Mouse (Mus musculus) neural tube, embryonic 15.5 days (tissue): ENCODE results near the gene Cend1. TPM values are rescaled to one million over a fixed set of nuclear protein-coding genes. Genes with fewer than 3 reads are reported as not detected.
A peak's percentile ranks its signal among the peaks of the same experiment; 100 is the strongest.

Experiments used
- ATAC-seq: fragments of 200-750 bp; cut with Nextera tagmentation; 2 replicates; pipeline ENCODE4 v1.8.0; 2017; ENCODE audit warnings: mild to moderate bottlenecking, moderate TSS enrichment, moderate library complexity; ENCODE audit not compliant: low FRiP score
- H3K27ac ChIP-seq: fragments of 300-500 bp; sonication (generic); replicated peaks from 2 replicates; pipeline ENCODE4 v1.5.1; 2015; ENCODE audit warnings: mild to moderate bottlenecking, inconsistent platforms
- H3K27me3 ChIP-seq: fragments of 300-500 bp; sonication (generic); replicated peaks from 2 replicates; pipeline ENCODE4 v1.6.1; 2015; ENCODE audit warnings: inconsistent platforms
- H3K36me3 ChIP-seq: fragments of 300-500 bp; sonication (generic); 2 replicates; pipeline ENCODE4 v1.6.1; 2015; ENCODE audit warnings: inconsistent platforms
- H3K4me1 ChIP-seq: fragments of 300-500 bp; sonication (generic); 2 replicates; pipeline ENCODE4 v1.6.1; 2015; ENCODE audit warnings: inconsistent platforms
- H3K4me2 ChIP-seq: fragments of 300-500 bp; sonication (generic); 2 replicates; pipeline ENCODE4 v1.6.1; 2015; ENCODE audit warnings: inconsistent platforms, mild to moderate bottlenecking, moderate library complexity
- H3K4me3 ChIP-seq: fragments of 300-500 bp; sonication (generic); replicated peaks from 2 replicates; pipeline ENCODE4 v1.5.1; 2015; ENCODE audit warnings: mild to moderate bottlenecking, inconsistent platforms
- H3K9ac ChIP-seq: fragments of 300-500 bp; sonication (generic); replicated peaks from 2 replicates; pipeline ENCODE4 v1.6.1; 2015; ENCODE audit warnings: mild to moderate bottlenecking, inconsistent platforms
- H3K9me3 ChIP-seq: fragments of 300-500 bp; sonication (generic); replicated peaks from 2 replicates; pipeline ENCODE4 v1.6.1; 2016; ENCODE audit warnings: inconsistent platforms
- WGBS: fragments of 180-500 bp; shearing (Covaris S2); methylation state at CpG from one replicate; pipeline ENCODE4 v1.1.7; 2015; ENCODE audit warnings: mixed read lengths; 5-methylcytosine and 5-hydroxymethylcytosine counted together
- polyA plus RNA-seq: library from polyadenylated mRNA; unstranded; fragments of >200 nt; fragmentation: Nextera tagmentation; extraction: Ambion mirVana; gene quantifications from 2 replicates; pipeline ENCODE4 v1.2.1, GENCODE M21; 2015

Gene Cend1
- polyA plus RNA-seq, 1 experiment from 2014 or later, result 208 TPM

DNA sequence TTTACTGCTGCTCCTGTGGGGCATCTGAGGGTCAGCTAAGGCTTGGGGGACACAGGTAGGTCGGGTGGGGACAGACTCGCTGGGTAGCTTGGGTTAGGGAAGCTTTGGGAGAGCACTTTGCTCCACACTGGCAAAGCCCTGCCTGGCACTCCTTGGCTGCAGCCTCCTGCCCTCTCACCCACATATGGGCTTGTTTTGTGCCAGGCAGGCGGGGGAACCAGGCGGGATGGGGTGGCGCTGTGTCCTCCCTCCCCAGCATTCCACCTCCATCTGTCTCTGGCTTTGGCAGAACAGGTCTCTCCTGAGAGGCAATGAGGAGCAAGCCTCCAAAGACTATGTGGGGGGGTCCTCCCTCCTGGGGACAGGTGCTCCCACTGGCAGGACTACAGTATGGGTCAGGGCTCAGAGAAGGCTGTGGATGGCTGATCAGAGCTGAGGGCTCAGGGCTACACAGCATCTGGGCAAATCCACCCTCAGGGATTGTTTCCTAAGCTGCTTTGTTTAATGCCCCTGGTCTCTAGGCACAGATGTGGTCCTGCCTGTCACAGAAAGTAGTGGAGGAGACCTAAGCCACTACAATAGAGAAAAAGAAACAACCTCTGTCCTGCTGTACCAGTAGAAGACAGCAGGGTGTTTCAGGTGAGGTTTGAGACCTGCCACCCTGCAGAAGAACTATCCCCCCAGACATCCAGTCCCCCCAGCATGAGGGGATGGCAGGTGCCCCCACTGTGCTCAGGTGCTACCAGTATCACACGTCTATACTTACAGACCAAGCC is 3.6 kb upstream of the Cend1 start:
- H3K4me3 ChIP-seq, result peak overlapping the region; percentile 58; the same call in 1 of the 2 replicates
- H3K27me3 ChIP-seq, result no peaks in the 10 kb centered on the region
- no peaks in the 10 kb centered on the region for H3K9me3 ChIP-seq
- whole genome bisulfite sequencing, result 85% methylated on average over 6 of the region's 6 CpGs
- H3K36me3 ChIP-seq, result peaks cover 37% of the 10 kb centered on the region
- H3K27ac ChIP-seq, result no peak overlapping the region
- peak overlapping the region; percentile 66; the same call in 1 of the 2 replicates for H3K9ac ChIP-seq
- H3K4me2 ChIP-seq, result peak overlapping the region; percentile 91
- peaks cover 75% of the 10 kb centered on the region for H3K4me1 ChIP-seq
- no peak for ATAC-seq

DNA sequence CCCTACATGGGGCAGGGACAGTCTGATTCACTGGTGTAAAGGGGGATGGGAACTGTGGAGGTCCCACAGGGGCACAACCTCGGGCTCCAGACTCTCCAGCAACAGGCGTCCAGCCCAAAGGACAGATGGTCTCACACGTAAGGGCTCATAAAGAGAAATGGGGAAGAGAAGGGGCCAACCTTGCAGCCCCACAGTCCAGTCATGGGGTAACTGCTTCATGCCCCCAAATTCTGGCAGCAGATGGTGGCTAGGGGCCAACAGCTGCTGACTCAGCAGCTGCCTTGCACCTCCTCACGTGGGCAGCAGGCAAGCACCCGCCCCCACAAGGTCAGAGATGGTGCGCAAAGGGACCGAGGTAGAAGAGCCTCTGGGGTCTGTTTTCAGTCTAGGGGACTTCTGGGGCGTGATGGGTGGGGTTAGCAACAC is 2.9 kb upstream of the Cend1 start:
- no peak overlapping the region for H3K27ac ChIP-seq
- 85% methylated on average over 8 of the region's 8 CpGs for WGBS
- no peak overlapping the region for H3K9ac ChIP-seq
- H3K4me3 ChIP-seq, result no peak overlapping the region
- ATAC-seq, result no peak
- peaks cover 42% of the 10 kb centered on the region for H3K36me3 ChIP-seq
- no peaks in the 10 kb centered on the region for H3K9me3 ChIP-seq
- no peaks in the 10 kb centered on the region for H3K27me3 ChIP-seq
- peaks cover 72% of the 10 kb centered on the region for H3K4me1 ChIP-seq
- no peak overlapping the region for H3K4me2 ChIP-seq

DNA sequence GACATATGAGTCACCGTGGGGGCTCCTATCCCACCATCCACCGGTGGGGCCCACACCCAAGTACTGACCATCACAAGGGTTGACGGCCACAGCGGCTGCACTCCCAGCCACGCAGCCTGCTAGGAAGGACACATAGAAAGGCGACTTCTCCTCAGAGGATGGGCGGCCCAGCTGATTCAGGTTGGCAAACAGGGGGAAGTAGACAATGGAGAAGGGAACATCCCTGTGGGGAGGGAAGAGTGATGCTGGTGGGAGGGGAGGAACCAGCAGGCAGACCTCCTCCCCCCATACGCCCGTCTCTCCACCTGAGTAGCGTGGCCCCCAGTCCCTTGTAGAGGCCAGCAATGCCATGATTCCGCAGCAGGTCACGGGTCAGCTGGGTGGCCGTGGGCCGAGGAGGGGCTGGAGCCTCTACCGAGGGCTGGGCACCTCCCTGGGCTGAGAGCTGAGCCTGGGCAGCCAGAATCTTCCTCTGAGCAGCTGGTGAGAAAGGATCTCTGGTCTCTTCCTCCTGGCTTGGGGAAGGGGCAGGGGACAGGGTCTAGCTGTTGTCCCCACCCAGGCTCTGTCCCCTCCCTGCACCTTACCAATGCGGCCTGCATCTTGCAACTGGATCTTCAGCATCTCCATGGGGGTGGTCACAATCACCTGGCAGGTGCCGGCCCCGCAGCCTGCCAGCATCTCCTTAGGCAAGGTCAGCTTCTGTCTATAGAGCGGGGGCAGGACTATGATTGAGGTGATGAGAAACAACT is 2.3 kb upstream of the Cend1 start:
- H3K9me3 ChIP-seq, result no peaks in the 10 kb centered on the region
- H3K27me3 ChIP-seq, result no peaks in the 10 kb centered on the region
- H3K4me3 ChIP-seq, result no peak overlapping the region
- H3K4me2 ChIP-seq, result no peak overlapping the region
- H3K4me1 ChIP-seq, result peaks cover 67% of the 10 kb centered on the region
- peaks cover 48% of the 10 kb centered on the region for H3K36me3 ChIP-seq
- ATAC-seq, result no peak
- no peak overlapping the region for H3K9ac ChIP-seq
- WGBS, result 95% methylated on average over 19 of the region's 19 CpGs
- no peak overlapping the region for H3K27ac ChIP-seq

DNA sequence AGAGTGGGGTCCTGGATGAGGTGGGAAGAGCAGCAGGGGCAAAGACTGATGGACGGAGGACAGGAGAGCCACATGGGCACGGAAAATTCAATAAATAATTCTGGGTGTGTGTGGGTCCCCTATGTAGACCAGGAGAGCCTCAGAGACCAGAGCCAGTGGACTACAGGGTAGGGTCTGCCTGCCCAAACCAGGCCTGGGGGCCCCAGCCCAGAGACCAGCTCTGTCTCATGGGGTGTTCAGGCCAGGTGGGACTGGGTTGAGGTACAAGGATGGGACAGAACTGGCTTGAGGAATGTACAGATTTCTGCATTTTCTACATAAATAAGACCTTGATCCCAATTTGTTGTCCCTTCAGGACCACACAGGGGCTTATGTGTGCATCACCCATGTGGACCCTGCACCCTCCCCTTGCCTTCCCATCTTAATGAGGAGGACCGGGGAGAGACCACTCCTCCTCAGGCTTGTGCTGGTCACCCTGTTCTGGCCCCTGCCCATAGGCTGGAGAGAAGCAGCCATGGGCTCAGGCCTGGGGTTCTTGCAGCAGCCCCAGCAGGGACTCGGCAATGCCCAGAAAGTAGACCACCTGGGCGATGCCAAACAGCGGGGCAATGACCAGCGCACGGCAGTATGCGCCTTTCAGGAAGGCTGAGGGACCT is 1.4 kb upstream of the Cend1 start:
- Histone ChIP-seq H3K4me1 (peaks cover 58% of the 10 kb centered on the region), H3K4me3 (no peak overlapping the region), H3K27me3 (no peaks in the 10 kb centered on the region), H3K36me3 (peaks cover 51% of the 10 kb centered on the region), H3K4me2 (no peak overlapping the region), H3K9ac (no peak overlapping the region), H3K27ac (0 out of 2 replicates have a peak overlapping the region, but pooled peaks have one; percentile 81), H3K9me3 (no peaks in the 10 kb centered on the region)
- 91% methylated on average over 9 of the region's 9 CpGs for WGBS
- ATAC-seq, result no peak

DNA sequence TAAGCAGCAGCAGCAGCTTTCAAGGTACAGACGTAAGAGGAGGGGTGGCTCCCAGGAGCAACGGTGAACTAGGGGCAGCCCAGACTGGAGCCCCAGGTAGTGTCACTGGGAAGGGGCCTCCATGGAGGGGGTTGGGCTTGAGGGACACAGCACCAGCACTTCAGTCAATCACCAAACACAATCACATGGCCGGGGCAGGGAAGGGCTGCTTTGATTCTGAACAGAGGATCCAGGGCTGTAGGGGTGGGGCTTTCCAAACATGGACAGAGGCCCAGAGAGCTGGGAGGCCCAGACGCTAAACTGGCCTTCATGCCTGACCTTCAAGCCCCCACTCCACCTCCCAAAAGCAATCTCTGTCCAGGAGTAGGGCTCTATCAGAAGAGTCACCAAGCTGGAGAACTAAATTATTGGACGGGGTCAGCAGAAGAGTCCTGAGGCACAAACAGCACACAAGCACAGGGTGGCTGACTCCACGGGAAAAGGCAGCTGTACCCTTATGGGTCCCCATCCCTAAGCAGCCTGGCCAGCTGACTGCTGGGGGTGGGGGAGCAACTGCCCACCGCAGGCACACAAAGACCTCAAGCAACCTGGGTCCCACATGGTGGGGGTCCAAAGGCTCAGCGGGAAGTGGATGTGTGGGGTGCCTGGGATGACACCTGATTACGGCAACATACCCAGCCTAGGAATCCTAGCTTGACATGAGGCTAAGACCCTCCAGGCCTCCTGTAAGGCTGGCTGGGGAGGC is 721 bp upstream of the Cend1 start:
- ATAC-seq, result 0 out of 2 replicates have a peak, but pooled peaks have one; percentile 19
- Histone ChIP-seq H3K9ac (no peak overlapping the region), H3K27ac (peak overlapping the region; percentile 81), H3K4me2 (peak overlapping the region; percentile 81), H3K4me3 (peak overlapping the region; percentile 64; the same call in 1 of the 2 replicates), H3K27me3 (no peaks in the 10 kb centered on the region), H3K36me3 (peaks cover 51% of the 10 kb centered on the region), H3K4me1 (peaks cover 51% of the 10 kb centered on the region), H3K9me3 (no peaks in the 10 kb centered on the region)
- 61% methylated on average over 9 of the region's 9 CpGs for WGBS

DNA sequence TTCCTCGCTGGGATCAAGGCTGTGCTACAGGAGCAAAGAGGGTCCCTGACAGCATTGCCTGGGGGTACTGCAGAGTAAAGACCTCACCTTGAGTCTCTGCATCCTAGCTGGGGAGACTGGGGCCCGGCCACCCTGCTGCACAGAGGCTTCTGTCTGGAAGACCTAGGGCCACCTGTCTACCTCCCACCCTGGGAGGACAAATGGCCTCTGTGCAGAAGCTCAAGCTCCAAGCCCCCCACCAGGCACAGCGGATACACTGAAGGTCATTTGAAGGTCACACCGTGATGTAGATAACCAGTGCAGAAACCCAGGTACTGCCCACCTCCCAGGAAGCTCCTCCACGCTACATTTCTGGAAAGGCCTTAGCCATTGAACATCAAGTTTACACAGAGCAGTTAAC is 590 bp downstream of the Cend1 start:
- H3K36me3 ChIP-seq, result peaks cover 51% of the 10 kb centered on the region
- no peaks in the 10 kb centered on the region for H3K27me3 ChIP-seq
- H3K9me3 ChIP-seq, result no peaks in the 10 kb centered on the region
- peak overlapping the region; percentile 64 for H3K4me3 ChIP-seq
- peak; percentile 2; the same call in 1 of the 2 replicates for ATAC-seq
- peak overlapping the region; percentile 77 for H3K9ac ChIP-seq
- peaks cover 38% of the 10 kb centered on the region for H3K4me1 ChIP-seq
- 51% methylated on average over 5 of the region's 5 CpGs for WGBS
- peak overlapping the region; percentile 81 for H3K27ac ChIP-seq
- H3K4me2 ChIP-seq, result peak overlapping the region; percentile 81

DNA sequence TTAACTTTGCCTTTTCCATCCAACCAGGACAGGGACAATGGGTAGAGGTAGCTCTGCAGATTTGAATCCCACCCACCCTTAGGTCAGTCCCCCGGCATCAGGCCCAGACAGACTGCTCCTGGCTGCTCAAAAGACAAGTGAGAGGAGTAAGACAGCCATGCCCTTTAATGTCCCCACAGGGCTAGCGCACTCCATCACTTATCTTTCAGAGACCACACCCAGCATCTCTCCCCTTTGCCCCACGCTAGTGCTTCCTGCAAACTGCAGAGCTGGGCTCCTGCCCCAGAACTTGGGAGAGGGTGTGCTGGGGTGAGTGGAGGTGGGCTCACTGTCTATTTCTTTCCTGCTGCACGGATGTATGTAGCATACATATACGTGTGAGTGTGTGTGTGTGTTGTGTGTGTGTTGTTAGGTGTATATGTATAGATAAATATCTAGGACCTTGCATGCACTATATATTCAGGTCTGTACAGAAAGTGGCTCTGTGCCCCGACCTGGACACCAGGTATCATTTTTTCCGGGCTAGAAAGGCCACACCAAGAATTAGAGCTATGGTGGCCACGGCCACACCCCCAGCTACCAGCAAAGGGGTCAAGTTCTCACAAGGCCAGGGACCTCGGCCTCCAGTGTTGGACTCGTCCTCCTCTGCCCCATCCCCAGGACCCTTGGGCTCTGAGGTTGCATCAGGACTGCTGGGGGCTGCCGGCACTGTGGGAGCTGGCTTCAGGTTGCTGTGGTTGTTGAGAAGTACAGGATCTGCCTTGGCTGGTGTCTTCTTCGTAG is 2.2 kb downstream of the Cend1 start:
- H3K4me3 ChIP-seq, result no peak overlapping the region
- no peaks in the 10 kb centered on the region for H3K9me3 ChIP-seq
- no peak overlapping the region for H3K9ac ChIP-seq
- WGBS, result 89% methylated on average over 12 of the region's 12 CpGs
- H3K27ac ChIP-seq, result no peak overlapping the region
- H3K4me1 ChIP-seq, result peaks cover 26% of the 10 kb centered on the region
- no peaks in the 10 kb centered on the region for H3K27me3 ChIP-seq
- no peak for ATAC-seq
- no peak overlapping the region for H3K4me2 ChIP-seq
- peaks cover 36% of the 10 kb centered on the region for H3K36me3 ChIP-seq

DNA sequence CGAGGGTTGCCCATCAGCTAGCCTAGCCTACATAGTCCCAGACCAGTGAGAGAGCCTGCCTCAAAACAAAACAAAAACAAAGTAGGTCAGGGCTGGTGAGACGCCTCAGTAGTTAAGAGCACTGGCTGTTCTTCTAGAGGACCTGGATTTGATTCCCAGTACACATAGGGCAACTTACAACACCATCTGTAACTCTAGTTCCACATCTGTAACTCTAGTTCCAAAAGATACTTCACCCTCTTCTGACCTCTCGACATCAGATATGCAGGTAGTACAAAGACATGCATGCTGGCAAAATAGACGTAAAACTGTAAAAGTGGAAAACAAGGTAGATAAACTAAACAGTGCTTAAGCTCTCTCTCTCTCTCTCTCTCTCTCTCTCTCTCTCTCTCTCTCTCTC is 5.5 kb downstream of the Cend1 start:
- H3K4me1 ChIP-seq, result peaks cover 10% of the 10 kb centered on the region
- H3K4me2 ChIP-seq, result no peak overlapping the region
- ATAC-seq, result no peak
- no peaks in the 10 kb centered on the region for H3K27me3 ChIP-seq
- no peak overlapping the region for H3K9ac ChIP-seq
- no peaks in the 10 kb centered on the region for H3K9me3 ChIP-seq
- H3K4me3 ChIP-seq, result no peak overlapping the region
- no peak overlapping the region for H3K27ac ChIP-seq
- 78% methylated on average over 4 of the region's 4 CpGs for WGBS
- peaks cover 14% of the 10 kb centered on the region for H3K36me3 ChIP-seq

DNA sequence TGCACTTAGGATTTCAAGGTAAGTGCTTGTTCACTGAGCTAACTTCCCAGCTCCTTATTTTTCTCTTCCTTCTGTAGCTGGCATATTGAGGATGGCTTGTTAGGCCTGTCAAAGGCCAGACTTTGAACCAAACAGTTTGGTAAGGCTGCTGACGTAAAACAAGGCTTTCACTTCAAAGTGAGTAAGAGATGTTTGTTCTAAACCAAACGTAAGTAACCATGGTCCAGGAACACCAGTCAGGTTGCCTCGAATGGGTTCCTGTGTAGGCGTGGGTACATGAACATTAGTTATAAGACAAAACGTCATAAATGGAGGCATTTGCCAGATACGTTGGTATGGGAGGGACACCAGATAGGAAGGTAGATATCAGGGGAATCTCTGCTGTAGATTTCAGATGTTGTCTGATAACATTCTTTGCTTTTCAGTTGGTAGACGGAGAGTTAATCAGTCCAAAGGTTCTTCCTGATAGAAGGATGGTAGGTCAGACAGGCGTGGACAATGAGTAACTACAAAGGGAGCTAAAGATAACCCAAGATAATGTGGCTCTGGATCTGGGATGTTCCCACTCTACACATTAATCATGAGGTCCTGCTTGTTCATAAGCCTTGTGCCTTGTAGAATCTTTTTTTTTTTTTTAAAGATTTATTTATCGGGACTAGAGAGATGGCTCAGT is 9.1 kb downstream of the Cend1 start:
- Histone ChIP-seq H3K27me3 (no peaks in the 10 kb centered on the region), H3K4me3 (no peak overlapping the region), H3K4me1 (no peaks in the 10 kb centered on the region), H3K9ac (no peak overlapping the region), H3K4me2 (no peak overlapping the region), H3K9me3 (no peaks in the 10 kb centered on the region), H3K27ac (no peak overlapping the region), H3K36me3 (no peaks in the 10 kb centered on the region)
- no peak for ATAC-seq
- 87% methylated on average over 9 of the region's 9 CpGs for WGBS

DNA sequence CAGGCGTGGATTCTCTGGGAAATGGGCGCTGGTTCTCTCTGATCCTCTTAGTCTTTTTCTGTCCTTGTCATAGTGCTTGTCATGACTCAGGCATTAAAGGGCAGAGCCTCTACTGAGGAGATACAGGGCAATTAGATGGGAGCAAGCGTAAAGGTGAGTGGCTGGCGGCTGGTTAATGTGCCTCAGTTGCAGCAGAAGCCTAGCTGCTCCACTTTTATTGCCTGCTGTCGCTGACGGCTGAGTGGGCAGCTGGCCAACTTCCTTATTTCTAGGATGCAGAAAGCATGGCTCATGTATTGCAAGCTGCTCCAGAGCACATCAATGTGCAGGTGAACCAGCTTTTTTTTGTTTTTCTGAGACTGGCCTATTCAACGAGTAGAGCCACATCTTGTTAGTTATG is 10.3 kb downstream of the Cend1 start:
- H3K36me3 ChIP-seq, result no peaks in the 10 kb centered on the region
- no peak overlapping the region for H3K4me2 ChIP-seq
- H3K4me3 ChIP-seq, result no peak overlapping the region
- H3K4me1 ChIP-seq, result peaks cover 6% of the 10 kb centered on the region
- H3K27me3 ChIP-seq, result no peaks in the 10 kb centered on the region
- no peak for ATAC-seq
- no peak overlapping the region for H3K9ac ChIP-seq
- H3K27ac ChIP-seq, result no peak overlapping the region
- H3K9me3 ChIP-seq, result no peaks in the 10 kb centered on the region
- WGBS, result 39% methylated on average over 7 of the region's 7 CpGs
